Mouse (Mus musculus) ES-E14 (cell line): ENCODE measurements around the gene Ccdc114.

Experiments
- CHD2 ChIP-seq: IDR thresholded peaks from 2 replicates; pipeline ENCODE4 v1.6.1; 2014; ENCODE audit warnings: mild to moderate bottlenecking, low read depth, low read length, inconsistent platforms
- MAFK ChIP-seq: IDR thresholded peaks from 2 replicates; pipeline ENCODE4 v1.6.1; 2014; ENCODE audit warnings: mild to moderate bottlenecking, low read depth, low read length, inconsistent platforms; ENCODE audit not compliant: insufficient read depth

DNA sequence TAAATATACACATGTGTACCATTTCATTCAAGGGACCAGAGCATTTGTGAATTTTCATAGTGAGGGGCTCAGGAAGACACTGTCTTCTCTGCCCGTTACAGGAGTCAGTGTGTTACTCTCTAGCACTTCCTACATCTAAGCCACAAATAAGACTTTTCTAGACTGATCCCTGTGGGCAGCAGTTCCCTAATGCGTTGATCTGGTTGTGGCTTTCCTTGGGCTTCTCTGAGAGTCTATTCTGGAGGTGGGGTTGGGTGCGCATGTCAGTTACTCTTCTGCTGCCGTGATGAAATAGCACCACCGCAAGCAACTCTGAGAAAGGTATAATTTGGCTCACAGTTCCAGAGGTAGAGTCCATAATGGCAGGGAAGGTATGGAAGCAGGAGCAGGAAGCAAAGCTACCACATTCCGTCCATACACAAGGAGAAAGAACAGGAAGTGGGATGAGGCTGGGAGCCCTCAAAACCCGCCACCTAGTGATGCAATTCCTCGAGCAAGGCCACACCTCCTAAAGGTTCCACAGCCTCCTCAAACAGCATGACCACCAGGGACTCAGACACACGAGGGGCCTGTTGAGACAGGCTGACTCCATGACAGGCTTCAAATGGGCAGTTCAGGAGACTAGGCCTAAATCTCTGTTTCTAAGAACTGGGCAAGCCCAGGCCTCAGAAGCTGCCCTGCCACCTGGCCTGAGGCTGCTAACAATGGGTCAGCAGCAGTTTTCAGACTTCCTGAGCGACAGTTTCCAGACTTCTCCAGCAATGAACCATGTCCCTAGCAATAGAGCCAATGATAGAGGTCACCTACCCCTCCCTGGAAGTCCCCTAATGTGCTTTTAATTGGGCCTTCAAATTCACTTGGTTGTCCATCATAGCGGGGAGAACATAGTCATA, 48.2 kb downstream of the Ccdc114 start:
- TF ChIP-seq CHD2 (no peak), MAFK (no peak)
